Mouse (Mus musculus): ENCODE results near the gene Siae.

Siae gene

DNA sequence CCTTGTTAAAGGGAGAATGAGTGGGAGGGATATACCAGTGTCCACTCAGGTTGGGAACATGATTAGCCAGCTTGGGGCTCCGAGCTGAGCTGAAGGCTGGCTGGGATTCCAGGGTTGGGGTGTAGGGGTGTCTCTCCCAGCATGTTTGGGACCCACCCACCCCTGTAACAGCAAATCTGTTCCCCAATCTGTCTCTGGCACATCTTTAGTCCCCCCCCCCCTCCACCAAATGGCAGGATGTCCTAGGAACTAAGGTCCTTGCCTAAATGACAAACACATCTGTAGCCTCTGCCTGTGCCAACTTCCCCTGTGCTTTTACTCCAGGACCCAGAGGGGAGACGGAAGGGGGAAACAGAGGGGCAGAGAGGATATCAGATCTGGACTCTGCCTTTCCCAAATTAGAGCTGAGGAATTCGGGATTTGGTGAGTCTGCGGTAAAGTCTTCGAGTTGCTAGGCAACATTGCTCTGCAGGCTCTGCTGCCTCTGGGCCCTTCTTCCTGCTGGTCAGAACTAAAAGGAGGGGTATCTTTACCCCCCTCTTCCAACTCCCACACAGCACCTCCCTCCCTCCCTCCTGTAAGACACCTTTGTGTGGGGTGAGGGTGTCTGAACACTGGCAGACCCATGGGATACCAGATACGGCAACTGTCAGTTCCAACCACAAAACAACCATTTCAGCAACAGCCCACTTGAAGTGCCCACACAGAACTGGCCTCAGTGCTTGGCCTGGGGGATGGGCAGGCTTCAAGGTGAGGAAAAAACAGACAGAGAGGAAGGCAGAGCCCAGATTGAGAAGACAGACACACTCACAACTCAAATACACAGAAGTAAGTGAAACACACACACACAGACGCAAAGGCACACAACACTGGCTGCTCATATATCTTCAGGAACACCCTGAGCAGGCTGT is at the start of gene Siae:
Gene Siae, plus strand, starts transcription at position 861 of the 911 bp plus-strand sequence.
- in situ Hi-C loops (cut with MboI, MseI), result no loop called here

DNA sequence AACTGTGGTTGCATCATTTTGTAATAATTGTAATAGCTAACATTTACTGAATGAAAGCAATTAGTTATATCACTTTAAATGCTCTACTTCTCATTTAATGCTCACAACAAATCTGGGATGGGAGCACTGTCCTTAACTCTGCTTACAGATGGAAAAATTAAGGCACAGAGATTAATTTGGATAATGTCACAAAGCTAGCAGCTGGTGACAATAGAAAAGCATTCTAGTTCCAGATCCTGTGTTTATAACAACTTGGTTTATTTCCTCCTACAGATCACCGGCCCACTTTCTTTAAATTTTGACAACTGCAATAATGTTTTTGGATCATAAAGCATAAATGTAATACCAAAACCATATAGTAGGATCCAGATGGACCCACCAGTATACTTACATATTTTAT is 49.5 kb upstream of the Siae start:
- in situ Hi-C loops (cut with MboI, MseI), result no loop called here

DNA sequence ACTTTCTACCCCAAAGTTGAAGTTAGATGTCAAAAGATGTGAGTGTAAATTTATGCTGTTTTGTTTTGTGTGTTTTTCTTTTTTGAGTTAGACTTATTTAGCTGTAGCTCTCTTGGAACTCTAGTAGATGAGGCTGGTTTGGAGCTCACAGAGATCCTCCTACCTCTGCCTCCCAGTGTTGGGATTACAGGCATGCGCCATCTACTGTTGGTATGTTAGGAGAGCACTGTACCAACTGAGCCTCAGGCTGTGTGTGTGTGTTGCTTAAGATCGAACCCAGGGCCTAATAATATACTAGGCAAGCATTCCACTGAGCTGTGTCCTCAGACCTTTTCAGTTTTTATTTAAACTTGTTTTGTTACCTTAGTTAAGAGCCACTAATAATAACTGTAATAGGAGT is 43.4 kb upstream of the Siae start:
- in situ Hi-C loops (cut with MboI, MseI), result no loop called here

GRCm38 (mm10) chr9:37514456-37514855 is 41.0 kb upstream of the Siae start:
- in situ Hi-C loops (cut with MboI, MseI), result no loop called here

DNA sequence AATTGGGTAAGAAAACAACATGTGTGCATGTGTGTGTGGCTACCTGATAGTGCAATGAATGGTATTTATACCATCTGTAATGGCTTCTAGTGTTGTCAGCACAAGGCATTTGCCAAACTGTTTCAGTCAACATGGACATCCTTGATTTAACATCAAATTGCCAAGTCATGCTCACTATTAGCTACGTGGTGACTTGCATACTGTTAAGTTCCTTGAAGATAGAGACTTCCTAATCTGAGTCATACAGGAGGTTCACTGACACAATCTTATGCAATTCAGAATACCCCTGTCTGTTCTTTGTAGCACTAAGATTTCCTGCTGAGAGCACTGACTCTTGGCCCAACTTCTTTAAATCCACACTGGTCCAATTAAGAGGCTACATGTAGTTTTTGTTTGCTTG is 38.0 kb upstream of the Siae start:
- in situ Hi-C loops (cut with MboI, MseI), result no loop called here

DNA sequence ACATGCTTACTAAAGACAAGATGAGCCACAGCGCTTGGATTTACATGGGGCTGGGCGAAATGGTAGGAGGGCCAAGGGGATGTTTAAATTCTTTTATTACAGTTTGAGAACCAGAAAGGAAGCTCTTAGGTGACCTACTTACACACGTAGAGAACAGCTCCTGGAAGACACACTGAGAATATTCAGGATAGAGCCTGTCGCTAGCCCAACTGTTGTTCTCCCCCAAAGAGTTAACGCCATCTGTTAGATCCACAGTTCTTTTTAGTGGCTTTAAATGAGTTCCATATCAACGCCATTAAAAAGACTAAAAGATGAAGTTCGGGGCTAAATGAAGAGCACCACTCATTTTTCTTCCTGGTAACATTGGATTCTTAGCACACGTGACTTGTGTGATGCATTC is 36.5 kb upstream of the Siae start:
- in situ Hi-C loops (cut with MboI, MseI), result no loop called here

GRCm38 (mm10) chr9:37519995-37520394 is 35.5 kb upstream of the Siae start:
- in situ Hi-C loops (cut with MboI, MseI), result no loop called here

- in situ Hi-C loops (cut with MboI, MseI), result no loop called here
These were observed 30.0 kb upstream of the Siae start for GRCm38 (mm10) chr9:37525461-37525860.

DNA sequence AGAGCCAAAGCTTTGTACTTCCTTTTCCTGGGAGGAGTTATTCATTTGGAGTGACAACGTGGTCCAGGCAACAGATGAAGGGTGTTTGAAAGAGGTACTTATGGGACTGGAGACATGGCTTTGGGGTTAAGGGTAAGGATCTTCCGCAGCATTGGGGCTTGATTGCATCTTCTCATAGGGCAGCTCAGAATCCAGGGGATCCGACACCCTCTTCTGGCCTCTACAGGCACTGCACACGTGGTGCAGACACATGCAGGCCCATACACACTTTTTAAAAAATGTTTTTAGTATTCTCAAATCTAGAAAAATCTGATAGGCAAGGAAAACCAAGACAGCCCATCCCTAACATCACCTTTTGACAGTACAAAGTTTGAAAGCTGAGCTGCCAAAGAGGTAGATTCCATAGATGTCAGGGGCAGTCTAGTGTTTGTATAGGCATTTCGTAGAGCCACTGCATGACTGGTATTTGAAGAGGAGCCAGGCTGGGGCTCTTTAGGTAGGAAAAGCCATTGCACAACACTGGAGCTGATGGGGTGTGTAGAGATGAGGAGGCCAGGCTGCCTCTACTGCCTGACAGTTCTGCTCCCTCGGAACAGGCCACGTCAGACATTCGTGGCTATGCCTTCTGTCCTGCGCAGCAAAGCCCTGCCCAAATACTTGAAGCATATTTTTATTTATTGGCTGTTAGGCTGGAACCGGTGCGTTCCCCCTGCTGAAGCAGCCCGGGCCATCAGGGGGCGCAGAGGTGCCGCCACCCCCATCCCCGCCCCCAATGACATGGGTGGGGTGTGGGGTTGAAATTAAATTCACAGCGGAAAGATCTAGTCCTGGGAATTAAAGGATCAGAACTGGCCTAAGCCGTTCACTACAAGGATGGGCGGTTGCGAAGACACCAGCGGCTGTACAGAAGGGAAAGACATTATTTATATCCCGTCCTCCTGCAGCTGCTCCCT is 28.8 kb upstream of the Siae start:
- in situ Hi-C loops (cut with MboI, MseI), result no loop called here

DNA sequence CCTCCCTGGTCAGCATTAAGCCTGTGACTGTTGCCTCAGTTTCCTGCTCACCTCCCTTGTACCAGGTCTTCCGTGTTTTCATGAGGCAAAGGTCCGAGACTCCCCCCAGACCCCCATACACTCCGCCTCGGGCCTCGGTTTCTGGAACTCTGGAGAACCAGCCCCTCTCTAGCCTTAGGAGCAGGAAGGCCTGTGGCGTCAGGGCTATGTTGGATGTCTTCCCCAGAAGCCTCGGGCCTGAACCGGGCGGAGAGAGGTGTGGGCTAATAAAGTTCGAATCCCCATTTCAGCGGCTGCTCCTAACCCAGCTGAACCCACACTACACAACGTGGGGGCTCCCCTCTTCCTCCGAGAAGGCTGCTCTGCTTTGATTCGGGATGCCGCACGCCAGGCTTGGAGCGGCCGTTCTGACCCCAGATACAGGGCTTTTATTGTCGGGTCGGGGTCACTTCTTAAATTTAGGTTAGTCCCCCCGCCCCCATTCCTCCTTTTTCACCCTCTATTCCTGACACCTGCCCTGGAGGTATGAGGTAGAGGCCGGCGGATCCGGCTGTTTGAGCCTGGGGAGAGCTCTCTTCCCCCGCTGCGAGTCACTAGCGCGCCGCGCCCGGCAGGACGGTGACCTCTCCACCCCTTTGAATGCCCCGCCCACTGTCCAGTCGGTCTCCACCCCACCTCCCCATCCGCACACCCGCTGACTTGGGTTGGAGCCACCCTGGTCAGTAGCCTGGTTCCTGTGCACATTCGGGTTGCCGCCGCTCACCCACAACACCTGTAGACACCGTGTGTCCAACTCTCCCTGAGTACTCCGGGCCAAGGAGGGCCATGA is 27.9 kb upstream of the Siae start, which contains the start of gene Esam:
Gene Esam, plus strand, starts transcription at position 683 of the 829 bp plus-strand sequence.
- in situ Hi-C loops (cut with MboI, MseI), result no loop called here

- in situ Hi-C loops (cut with MboI, MseI), result no loop called here
These were observed 27.1 kb upstream of the Siae start for GRCm38 (mm10) chr9:37528225-37528970.

DNA sequence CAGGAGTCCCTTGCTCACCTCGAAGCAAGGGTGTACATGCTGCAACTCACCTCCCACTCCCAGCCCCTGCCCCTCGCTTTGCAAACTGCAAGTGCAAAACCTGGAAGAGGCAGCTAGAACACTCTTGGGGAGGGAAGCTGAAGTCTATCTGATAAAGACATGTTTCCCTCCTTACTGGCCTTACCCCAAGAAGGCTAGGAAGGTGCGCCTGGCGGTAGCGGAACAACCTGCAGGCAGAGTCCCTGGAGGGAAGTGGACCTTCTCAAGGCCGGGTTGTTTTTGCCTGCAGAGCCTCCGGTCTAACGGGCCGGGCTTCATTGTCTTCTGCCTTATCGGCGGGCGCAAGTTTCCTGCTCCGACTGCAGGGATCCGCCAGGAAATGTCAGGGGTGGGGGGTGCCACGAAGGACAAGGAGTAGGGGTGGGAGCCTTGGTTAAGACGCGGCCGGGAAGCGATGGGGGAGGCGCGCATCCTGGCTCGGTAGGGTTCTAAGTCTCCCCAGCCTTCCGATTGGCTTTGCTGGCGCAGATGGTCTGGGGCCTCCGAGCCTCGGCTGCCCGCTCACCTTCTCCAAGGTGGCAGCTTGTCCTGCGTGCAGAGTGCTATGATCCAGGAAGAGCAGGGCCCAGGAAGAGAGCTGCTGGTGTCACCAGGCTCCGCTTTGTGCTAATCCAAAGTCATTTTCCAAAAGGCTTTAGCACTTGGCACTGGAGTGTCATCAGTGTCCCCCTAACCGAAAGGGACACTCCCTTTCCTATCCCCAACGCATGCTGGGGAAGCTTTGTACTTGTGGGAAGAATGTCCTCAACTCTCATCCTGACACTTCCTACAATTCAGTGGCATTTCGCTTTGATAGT is 25.2 kb upstream of the Siae start:
- in situ Hi-C loops (cut with MboI, MseI), result no loop called here

- in situ Hi-C loops (cut with MboI, MseI), result no loop called here
These were observed 24.4 kb upstream of the Siae start for GRCm38 (mm10) chr9:37530888-37531705.

- in situ Hi-C loops (cut with MboI, MseI), result loop anchor here (5.0 kb wide), 1 partner anchor 75 kb away; no protein-coding TSS in a partner anchor
These were observed 18.6 kb upstream of the Siae start for GRCm38 (mm10) chr9:37536851-37537250.

DNA sequence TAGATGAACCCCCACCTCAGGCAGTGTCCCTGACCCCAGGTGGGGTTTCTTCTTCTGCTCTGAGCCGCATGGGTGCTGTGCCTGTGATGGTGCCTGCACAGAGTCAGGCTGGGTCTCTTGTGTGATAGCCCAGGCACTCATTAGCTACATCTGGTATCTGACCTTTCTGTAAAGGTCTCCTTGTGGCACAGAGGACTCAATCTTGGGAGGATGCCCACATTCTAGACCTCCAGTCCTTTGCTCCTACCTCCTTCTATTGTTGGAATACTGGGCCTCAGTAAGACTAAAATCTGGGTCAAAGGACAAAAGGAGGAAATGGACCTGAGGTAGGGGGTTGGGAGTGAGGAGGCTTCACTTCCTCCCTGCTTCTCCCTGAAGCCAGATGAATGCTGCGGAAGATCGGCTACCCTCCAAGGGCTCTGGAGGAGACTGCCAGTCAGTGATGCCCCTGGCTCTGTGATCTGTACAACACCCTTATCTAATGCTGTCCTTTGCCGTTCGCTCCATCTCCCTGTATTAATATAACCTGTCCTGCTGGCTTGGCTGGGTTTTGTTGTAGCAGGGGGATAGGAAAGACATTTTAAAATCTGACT is 17.7 kb upstream of the Siae start:
- in situ Hi-C loops (cut with MboI, MseI), result loop anchor here (5.0 kb wide), 1 partner anchor 75 kb away; no protein-coding TSS in a partner anchor

DNA sequence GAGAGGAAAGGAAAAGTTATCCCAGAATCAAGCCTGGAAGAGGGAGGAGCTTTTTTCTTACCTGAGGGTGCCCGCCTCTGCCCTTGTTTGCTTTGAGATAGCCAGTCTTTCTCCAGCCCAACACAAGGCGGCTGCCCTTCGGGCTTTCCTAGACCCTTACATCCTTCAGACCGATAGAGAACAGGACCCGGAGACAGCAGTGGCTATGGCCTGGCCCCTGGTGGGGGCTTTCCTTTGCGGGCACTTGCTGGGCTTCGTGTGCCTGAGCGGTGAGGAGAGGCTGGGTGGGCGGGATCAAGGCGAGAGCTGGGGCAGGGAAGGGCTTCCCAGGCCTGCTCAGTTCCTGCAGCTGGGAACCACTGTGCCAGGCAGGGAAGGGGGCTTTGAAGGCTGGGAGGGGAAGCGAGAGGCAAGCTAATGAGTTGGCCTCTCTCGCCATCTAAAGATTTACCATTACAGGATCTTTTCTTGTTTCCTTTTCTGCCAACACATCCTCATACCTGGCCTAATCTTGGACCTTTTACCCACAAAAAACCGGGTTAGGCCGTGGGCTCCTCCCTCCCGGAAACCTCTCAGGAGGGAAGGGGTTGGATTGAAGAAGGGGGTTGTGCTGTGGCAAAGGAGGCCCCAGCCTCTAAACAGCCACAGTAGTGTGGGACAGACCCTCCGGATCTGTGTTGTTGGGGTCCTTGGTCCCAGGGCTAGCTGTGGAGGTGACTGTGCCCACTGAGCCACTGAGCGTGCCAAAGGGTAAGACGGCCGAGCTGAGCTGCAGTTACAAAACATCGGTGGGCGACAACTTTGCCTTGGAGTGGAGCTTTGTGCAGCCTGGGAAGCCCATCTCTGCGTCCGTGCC is 16.1 kb upstream of the Siae start, which contains the start of gene Vsig2:
Gene Vsig2, plus strand, starts transcription at position 86 of the 856 bp plus-strand sequence.
- in situ Hi-C loops (cut with MboI, MseI), result loop anchor here (5.0 kb wide), 1 partner anchor 77 kb away; no protein-coding TSS in a partner anchor

GRCm38 (mm10) chr9:37540226-37540625 is 15.3 kb upstream of the Siae start:
- in situ Hi-C loops (cut with MboI, MseI), result no loop called here
